Mouse (Mus musculus) midbrain, embryonic 12.5 days (tissue): Measurements from ENCODE around the gene Gsdma. TPM values are rescaled to one million over a fixed set of nuclear protein-coding genes. Genes with fewer than 3 reads are reported as not detected.
"Not testable (repeated sequence)": the region's sequence is repeated elsewhere in the genome, so short reads cannot be mapped to it uniquely, and the experiment has no call there.

ENCODE experiments used
- ATAC-seq: fragments of 200-750 bp; cut with Nextera tagmentation; 2 replicates; pipeline ENCODE4 v1.8.0; 2017; ENCODE audit warnings: low read depth, moderate TSS enrichment, moderate library complexity; ENCODE audit not compliant: low FRiP score
- H3K27ac ChIP-seq: fragments of 300-500 bp; sonication (generic); replicated peaks from 2 replicates; pipeline ENCODE4 v1.5.1; 2016; ENCODE audit warnings: mild to moderate bottlenecking
- H3K27me3 ChIP-seq: fragments of 300-500 bp; sonication (generic); 2 replicates; pipeline ENCODE4 v1.6.1; 2016; ENCODE audit warnings: mild to moderate bottlenecking
- H3K36me3 ChIP-seq: fragments of 300-500 bp; sonication (generic); 2 replicates; pipeline ENCODE4 v1.6.1; 2016
- H3K4me1 ChIP-seq: fragments of 300-500 bp; sonication (generic); 2 replicates; pipeline ENCODE4 v1.6.1; 2016
- H3K4me2 ChIP-seq: fragments of 300-500 bp; sonication (generic); replicated peaks from 2 replicates; pipeline ENCODE4 v1.6.1; 2016; ENCODE audit warnings: mild to moderate bottlenecking, moderate library complexity
- H3K4me3 ChIP-seq: fragments of 300-500 bp; sonication (generic); 2 replicates; pipeline ENCODE4 v1.5.1; 2016; ENCODE audit warnings: mild to moderate bottlenecking
- H3K9ac ChIP-seq: fragments of 300-500 bp; sonication (generic); replicated peaks from 2 replicates; pipeline ENCODE4 v1.6.1; 2016; ENCODE audit warnings: mild to moderate bottlenecking, moderate library complexity
- H3K9me3 ChIP-seq: fragments of 300-500 bp; sonication (generic); 2 replicates; pipeline ENCODE4 v1.6.1; 2016; ENCODE audit warnings: mild to moderate bottlenecking
- WGBS: fragments of 180-500 bp; shearing (Covaris S2); methylation state at CpG from one replicate; pipeline ENCODE4 v1.1.7; 2016; 5-methylcytosine and 5-hydroxymethylcytosine counted together
- polyA plus RNA-seq: library from polyadenylated mRNA; unstranded; fragments of >200 nt; fragmentation: Nextera tagmentation; extraction: Ambion mirVana; gene quantifications from 2 replicates; pipeline ENCODE4 v1.2.1, GENCODE M21; 2016

The Gsdma gene
- polyA plus RNA-seq, 1 experiment from 2014 or later, result not detected

- Histone ChIP-seq H3K9ac (no peak overlapping the region), H3K4me1 (no peaks in the 10 kb centered on the region), H3K27me3 (no peaks in the 10 kb centered on the region; the same call in 1 of the 2 replicates), H3K4me3 (no peak overlapping the region), H3K27ac (no peak overlapping the region), H3K4me2 (no peak overlapping the region), H3K9me3 (no peaks in the 10 kb centered on the region), H3K36me3 (peaks cover 30% of the 10 kb centered on the region)
- ATAC-seq, result no peak
- 83% methylated on average over 16 of the region's 16 CpGs for WGBS
Observed at GRCm38 (mm10) chr11:98698849-98699640, 34.9 kb downstream of the Gsdma start.

- ATAC-seq, result no peak
- no peak overlapping the region for H3K9ac ChIP-seq
- H3K9me3 ChIP-seq, result no peaks in the 10 kb centered on the region
- H3K27me3 ChIP-seq, result no peaks in the 10 kb centered on the region; the same call in 1 of the 2 replicates
- no peak overlapping the region for H3K27ac ChIP-seq
- peaks cover 30% of the 10 kb centered on the region for H3K36me3 ChIP-seq
- no peaks in the 10 kb centered on the region for H3K4me1 ChIP-seq
- no peak overlapping the region for H3K4me2 ChIP-seq
- whole genome bisulfite sequencing, result 33% methylated on average over 4 of the region's 4 CpGs
- no peak overlapping the region for H3K4me3 ChIP-seq
Observed at GRCm38 (mm10) chr11:98699911-98700310, 35.8 kb downstream of the Gsdma start.

- Histone ChIP-seq H3K4me2 (no peak within 1 kb of the TSS), H3K27ac (no peak within 1 kb of the TSS), H3K4me1 (no peaks in the 10 kb centered on the region)
Observed at GRCm38 (mm10) chr11:98701213-98701670, 37.1 kb downstream of the Gsdma start, which contains the start of gene Csf3. TSS of gene Csf3 (plus strand) at chr11:98701263.

GRCm38 (mm10) chr11:98702323-98702722, 38.2 kb downstream of the Gsdma start:
- Histone ChIP-seq H3K9me3 (no peaks in the 10 kb centered on the region), H3K36me3 (peaks cover 35% of the 10 kb centered on the region), H3K27me3 (no peaks in the 10 kb centered on the region; the same call in 1 of the 2 replicates), H3K4me3 (no peak overlapping the region), H3K4me2 (no peak overlapping the region), H3K4me1 (no peaks in the 10 kb centered on the region), H3K27ac (no peak overlapping the region), H3K9ac (no peak overlapping the region)
- ATAC-seq, result no peak
- 76% methylated on average over 5 of the region's 5 CpGs for WGBS

More at GRCm38 (mm10) chr11:98701213-98701670, 37.1 kb downstream of the Gsdma start, which contains the start of gene Csf3:
- no peak within 1 kb of the TSS for H3K4me3 ChIP-seq
- no peak for ATAC-seq
- H3K27me3 ChIP-seq, result no peaks in the 10 kb centered on the region; the same call in 1 of the 2 replicates
- H3K9ac ChIP-seq, result no peak within 1 kb of the TSS
- no peaks in the 10 kb centered on the region for H3K9me3 ChIP-seq
- peaks cover 30% of the 10 kb centered on the region for H3K36me3 ChIP-seq
- 43% methylated on average over 10 of the region's 10 CpGs for WGBS

DNA sequence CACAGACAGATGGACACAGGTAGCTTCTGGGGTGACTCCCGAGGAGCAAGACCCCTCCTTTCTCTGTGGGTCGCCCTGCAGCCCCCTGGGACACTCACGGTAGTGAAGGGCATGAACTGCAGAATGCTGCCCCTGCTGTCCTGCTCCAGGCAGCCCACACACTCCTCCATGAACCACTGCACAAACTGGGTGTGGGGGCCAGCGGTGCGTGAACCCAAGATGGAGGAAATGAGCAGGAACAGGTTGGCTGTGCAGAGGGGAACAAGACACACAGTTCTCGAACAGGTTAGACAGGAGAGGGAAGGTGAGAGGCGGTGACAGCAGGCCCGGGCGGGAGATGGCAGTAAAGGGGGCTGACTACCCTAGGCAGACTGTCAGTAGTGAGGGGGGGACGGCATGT, 40.9 kb downstream of the Gsdma start:
- H3K4me3 ChIP-seq, result no peak overlapping the region
- H3K27me3 ChIP-seq, result no peaks in the 10 kb centered on the region; the same call in 1 of the 2 replicates
- H3K9me3 ChIP-seq, result no peaks in the 10 kb centered on the region
- no peaks in the 10 kb centered on the region for H3K4me1 ChIP-seq
- ATAC-seq, result no peak
- H3K9ac ChIP-seq, result no peak overlapping the region
- 93% methylated on average over 10 of the region's 10 CpGs for WGBS
- peaks cover 61% of the 10 kb centered on the region for H3K36me3 ChIP-seq
- H3K4me2 ChIP-seq, result no peak overlapping the region
- H3K27ac ChIP-seq, result no peak overlapping the region

DNA sequence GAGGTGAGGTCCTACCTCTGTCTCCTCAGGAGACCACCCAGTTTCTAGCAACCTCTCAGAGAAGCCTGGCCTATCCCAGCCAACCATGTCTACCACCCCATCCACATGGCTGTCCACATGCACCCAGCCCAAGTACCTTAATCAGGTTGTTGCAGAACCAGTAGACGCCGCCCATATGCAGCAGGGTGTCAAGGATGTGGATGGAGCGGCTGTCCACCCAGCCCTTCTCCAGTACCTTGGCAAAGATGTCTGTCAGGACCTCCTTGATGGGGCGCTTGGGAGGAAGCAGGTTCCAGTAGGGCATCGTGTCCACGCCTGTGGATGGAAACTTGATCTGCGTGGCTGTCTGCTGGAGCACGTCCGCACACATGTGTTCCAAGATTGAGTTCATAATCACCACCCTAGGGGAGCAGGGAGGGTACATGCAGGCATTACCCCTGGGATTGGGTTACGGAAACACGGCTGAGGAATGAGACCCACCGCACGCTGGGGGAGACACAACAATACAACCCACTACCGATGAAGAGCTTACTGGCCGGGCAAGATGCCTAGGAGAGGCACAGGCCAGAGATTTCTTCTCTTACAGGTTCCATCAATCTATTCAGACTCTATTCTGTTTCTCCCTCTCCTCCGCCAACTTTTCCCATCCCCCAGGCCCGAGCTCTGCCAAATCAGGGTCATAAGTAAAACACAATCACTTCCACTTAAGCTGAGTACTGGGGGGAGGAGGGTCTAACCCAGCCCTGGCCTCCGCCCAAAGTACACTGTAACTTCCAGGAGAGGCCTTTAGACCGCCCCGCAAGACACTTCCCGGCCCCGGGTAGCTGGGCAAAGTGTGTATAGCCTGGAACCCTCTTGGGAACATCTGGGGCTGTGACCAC, 43.5 kb downstream of the Gsdma start:
- H3K4me1 ChIP-seq, result no peaks in the 10 kb centered on the region
- WGBS, result 91% methylated on average over 22 of the region's 22 CpGs
- no peaks in the 10 kb centered on the region for H3K9me3 ChIP-seq
- no peaks in the 10 kb centered on the region for H3K27me3 ChIP-seq
- no peak overlapping the region for H3K27ac ChIP-seq
- peaks cover 75% of the 10 kb centered on the region for H3K36me3 ChIP-seq
- no peak overlapping the region for H3K4me3 ChIP-seq
- no peak overlapping the region for H3K4me2 ChIP-seq
- no peak overlapping the region for H3K9ac ChIP-seq
- no peak for ATAC-seq

GRCm38 (mm10) chr11:98708282-98708956, 44.3 kb downstream of the Gsdma start:
- Histone ChIP-seq H3K36me3 (peaks cover 83% of the 10 kb centered on the region), H3K27me3 (no peaks in the 10 kb centered on the region), H3K9ac (no peak overlapping the region), H3K27ac (no peak overlapping the region), H3K4me3 (no peak overlapping the region), H3K4me1 (no peaks in the 10 kb centered on the region), H3K9me3 (no peaks in the 10 kb centered on the region), H3K4me2 (no peak overlapping the region)
- no peak for ATAC-seq
- 93% methylated on average over 19 of the region's 19 CpGs for WGBS

DNA sequence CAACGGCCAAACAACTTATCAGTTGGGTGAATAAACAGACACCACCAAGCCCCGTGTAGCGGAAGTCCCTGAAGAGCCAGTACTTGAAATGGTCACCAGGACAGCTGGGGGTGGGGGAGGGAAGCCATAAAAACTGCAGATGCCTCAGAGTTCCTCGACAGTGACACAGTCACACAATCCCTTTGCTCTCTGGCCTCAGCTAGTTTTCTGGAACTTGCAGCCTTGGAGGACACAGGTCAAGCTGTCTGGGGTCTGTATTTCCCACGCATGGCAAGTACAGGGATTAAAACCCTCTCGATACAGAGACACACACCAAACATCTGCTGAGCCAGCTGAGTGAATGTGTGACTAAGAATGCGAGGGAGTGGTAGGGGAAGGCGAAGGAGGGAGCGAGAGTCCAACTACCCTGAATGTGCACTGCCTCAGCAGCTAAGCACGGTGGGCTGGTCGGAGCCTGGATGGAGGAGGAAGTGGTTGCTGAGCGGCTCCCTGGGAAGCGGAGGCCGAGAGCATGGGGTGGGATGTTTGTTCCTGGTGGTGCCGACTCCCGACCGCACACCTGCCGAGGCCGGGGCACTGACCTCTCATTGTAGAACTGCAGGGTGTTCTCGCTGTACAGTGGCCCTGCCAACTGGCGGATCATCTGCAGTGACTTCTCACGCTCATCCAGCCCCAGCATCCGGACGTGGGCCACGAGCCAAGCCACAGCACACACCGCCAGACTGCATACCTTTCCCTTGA, 45.0 kb downstream of the Gsdma start:
- Histone ChIP-seq H3K27me3 (no peaks in the 10 kb centered on the region), H3K4me1 (no peaks in the 10 kb centered on the region), H3K9ac (no peak overlapping the region), H3K36me3 (peaks cover 86% of the 10 kb centered on the region), H3K4me2 (no peak overlapping the region), H3K9me3 (no peaks in the 10 kb centered on the region), H3K4me3 (no peak overlapping the region), H3K27ac (no peak overlapping the region)
- ATAC-seq, result no peak
- WGBS, result 91% methylated on average over 26 of the region's 26 CpGs

GRCm38 (mm10) chr11:98710416-98711045, 46.4 kb downstream of the Gsdma start:
- peaks cover 86% of the 10 kb centered on the region for H3K36me3 ChIP-seq
- no peak overlapping the region for H3K9ac ChIP-seq
- peak; percentile 44; the same call in 1 of the 2 replicates for ATAC-seq
- no peaks in the 10 kb centered on the region for H3K4me1 ChIP-seq
- no peak overlapping the region for H3K4me2 ChIP-seq
- H3K27ac ChIP-seq, result no peak overlapping the region
- 51% methylated on average over 12 of the region's 12 CpGs for WGBS
- no peaks in the 10 kb centered on the region for H3K27me3 ChIP-seq
- H3K4me3 ChIP-seq, result no peak overlapping the region
- H3K9me3 ChIP-seq, result no peaks in the 10 kb centered on the region

- 79% methylated on average over 4 of the region's 4 CpGs for WGBS
- Histone ChIP-seq H3K4me2 (no peak overlapping the region), H3K36me3 (peaks cover 86% of the 10 kb centered on the region), H3K27me3 (no peaks in the 10 kb centered on the region), H3K4me3 (no peak overlapping the region), H3K9me3 (no peaks in the 10 kb centered on the region), H3K4me1 (no peaks in the 10 kb centered on the region), H3K27ac (no peak overlapping the region), H3K9ac (no peak overlapping the region)
- no peak for ATAC-seq
Observed at GRCm38 (mm10) chr11:98711046-98711434, 46.9 kb downstream of the Gsdma start.

DNA sequence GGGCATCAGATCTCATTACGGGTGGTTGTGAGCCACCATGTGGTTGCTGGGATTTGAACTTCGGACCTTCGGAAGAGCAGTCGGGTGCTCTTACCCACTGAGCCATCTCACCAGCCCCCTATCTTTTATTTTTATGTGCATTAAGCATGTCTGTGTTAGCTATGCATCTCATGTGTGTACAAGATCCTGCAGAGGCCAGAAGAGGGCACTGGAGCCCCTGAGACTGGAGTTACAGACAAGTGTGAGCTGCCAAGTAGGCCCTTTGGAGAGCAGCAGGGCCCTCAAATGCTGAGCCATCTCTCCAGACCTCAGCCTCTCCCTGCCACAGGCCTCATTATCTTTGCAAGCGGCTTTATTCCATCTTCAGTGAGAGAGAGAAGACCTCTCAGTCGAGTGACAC, 47.9 kb downstream of the Gsdma start:
- 88% methylated on average over 6 of the region's 6 CpGs for WGBS
- not testable (repeated sequence) for H3K4me1 ChIP-seq, H3K9me3 ChIP-seq, H3K9ac ChIP-seq, H3K27me3 ChIP-seq, H3K27ac ChIP-seq, H3K4me3 ChIP-seq, ATAC-seq, H3K4me2 ChIP-seq
- peaks cover 86% of the 10 kb centered on the region for H3K36me3 ChIP-seq
